Mouse (Mus musculus): ENCODE results near the gene Kcnip1.

The Kcnip1 gene

GRCm38 (mm10) chr11:33901783-33902182, 91.2 kb downstream of the Kcnip1 start:
- DNase-seq (ENCODE audit: low spot score) = no peak

- DNase-seq (ENCODE audit: low spot score) = no peak
These were observed 101.9 kb downstream of the Kcnip1 start for GRCm38 (mm10) chr11:33891084-33891483.

- DNase-seq (ENCODE audit: low spot score) = no peak
These were observed 102.6 kb downstream of the Kcnip1 start for GRCm38 (mm10) chr11:33890382-33890781.

GRCm38 (mm10) chr11:33887660-33888059, 105.3 kb downstream of the Kcnip1 start:
- DNase-seq (ENCODE audit: low spot score) = no peak

GRCm38 (mm10) chr11:33885981-33886380, 107.0 kb downstream of the Kcnip1 start:
- no peak for DNase-seq (ENCODE audit: low spot score)

GRCm38 (mm10) chr11:33882731-33883328, 110.1 kb downstream of the Kcnip1 start:
- DNase-seq (ENCODE audit: low spot score) = no peak

GRCm38 (mm10) chr11:33874925-33875324, 118.0 kb downstream of the Kcnip1 start:
- DNase-seq (ENCODE audit: low spot score) = no peak

GRCm38 (mm10) chr11:33873071-33873781, 119.7 kb downstream of the Kcnip1 start:
- peak; percentile 73 for DNase-seq (ENCODE audit: low spot score)

GRCm38 (mm10) chr11:33872716-33873048, 120.3 kb downstream of the Kcnip1 start:
- DNase-seq (ENCODE audit: low spot score) = no peak

- DNase-seq (ENCODE audit: low spot score) = peak; percentile 20
These were observed 120.8 kb downstream of the Kcnip1 start for GRCm38 (mm10) chr11:33871998-33872715.

GRCm38 (mm10) chr11:33870246-33870645, 122.7 kb downstream of the Kcnip1 start:
- DNase-seq (ENCODE audit: low spot score) = no peak

- no peak for DNase-seq (ENCODE audit: low spot score)
These were observed 123.4 kb downstream of the Kcnip1 start for GRCm38 (mm10) chr11:33869559-33869958.

GRCm38 (mm10) chr11:33866775-33867174, 126.2 kb downstream of the Kcnip1 start:
- DNase-seq (ENCODE audit: low spot score) = no peak

GRCm38 (mm10) chr11:33864245-33864644, 128.7 kb downstream of the Kcnip1 start:
- DNase-seq (ENCODE audit: low spot score) = no peak

GRCm38 (mm10) chr11:33861823-33862222, 131.1 kb downstream of the Kcnip1 start:
- DNase-seq (ENCODE audit: low spot score) = no peak

GRCm38 (mm10) chr11:33860905-33861582, 131.9 kb downstream of the Kcnip1 start:
- no peak for DNase-seq (ENCODE audit: low spot score)

- no peak for DNase-seq (ENCODE audit: low spot score)
These were observed 143.3 kb downstream of the Kcnip1 start for GRCm38 (mm10) chr11:33849614-33850013.

- DNase-seq (ENCODE audit: low spot score) = no peak
These were observed 144.3 kb downstream of the Kcnip1 start for GRCm38 (mm10) chr11:33848685-33849084.

GRCm38 (mm10) chr11:33845931-33846330, 147.0 kb downstream of the Kcnip1 start:
- no peak for DNase-seq (ENCODE audit: low spot score)

- DNase-seq (ENCODE audit: low spot score) = peak; percentile 50
These were observed 149.6 kb downstream of the Kcnip1 start for GRCm38 (mm10) chr11:33843294-33843864.

- no peak for DNase-seq (ENCODE audit: low spot score)
These were observed 153.9 kb downstream of the Kcnip1 start for GRCm38 (mm10) chr11:33839049-33839448.

GRCm38 (mm10) chr11:33829774-33830173, 163.2 kb downstream of the Kcnip1 start:
- no peak for DNase-seq (ENCODE audit: low spot score)

Measured in embryo, embryonic 10 days (tissue).